Mouse (Mus musculus): ENCODE measurements at regions not wholly inside any gene's neighbourhood (a gene's known extent, or its start where the extent isn't known, plus 50 kb on each side); places are given as distances from the start of the nearest gene placed in this dataset.

DNA sequence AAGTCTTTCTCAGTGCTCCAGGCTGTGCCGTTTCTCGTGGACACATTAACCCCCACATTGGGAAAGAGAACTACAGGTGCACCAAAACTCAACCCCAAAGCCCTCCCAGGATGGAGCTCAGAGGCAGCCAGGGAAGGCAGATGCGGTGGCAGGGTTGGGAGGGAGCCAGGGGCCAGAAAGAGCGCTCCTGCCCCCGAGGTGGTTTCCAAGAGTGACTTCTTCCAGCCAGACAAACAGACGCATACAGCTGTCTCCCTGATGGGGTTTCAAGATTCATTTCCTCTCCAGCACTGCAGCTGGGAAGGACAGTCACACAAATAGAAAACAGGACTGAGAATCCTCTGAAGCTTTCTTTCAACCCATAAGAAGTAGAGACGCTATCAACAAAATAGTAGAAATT is 303.5 kb downstream of the Tns1 start:
- no peaks in the 10 kb centered on the region for H3K27me3 ChIP-seq (ENCODE audit: control insufficient read depth, insufficient read depth, low read depth, low read length)
- no peak overlapping the region for H3K4me2 ChIP-seq (ENCODE audit: low read length)
- H3K27ac ChIP-seq (ENCODE audit: low read length), result no peak overlapping the region
- no peak for ATAC-seq
- no peaks in the 10 kb centered on the region for H3K36me3 ChIP-seq (ENCODE audit: control insufficient read depth, insufficient read depth, low read length)
- 0 out of 2 replicates have a peak, but pooled peaks cover under 1% of the 10 kb centered on the region for H3K4me1 ChIP-seq (ENCODE audit: control insufficient read depth, insufficient read depth, low read length)
- WGBS, result 74% methylated on average over 7 of the region's 7 CpGs
- no peak overlapping the region for H3K9ac ChIP-seq (ENCODE audit: low read depth, low read length)
- H3K4me3 ChIP-seq (ENCODE audit: low read depth, low read length), result no peak overlapping the region
- H3K9me3 ChIP-seq (replicated peaks; ENCODE audit: control insufficient read depth, low read length, poor library complexity, severe bottlenecking), result no peaks in the 10 kb centered on the region

- Histone ChIP-seq H3K9me3 (replicated peaks; ENCODE audit: control insufficient read depth, low read length, poor library complexity, severe bottlenecking) (no peaks in the 10 kb centered on the region), H3K4me2 (ENCODE audit: low read length) (no peak overlapping the region), H3K4me3 (ENCODE audit: low read depth, low read length) (no peak overlapping the region), H3K4me1 (ENCODE audit: control insufficient read depth, insufficient read depth, low read length) (no peaks in the 10 kb centered on the region), H3K27ac (ENCODE audit: low read length) (no peak overlapping the region), H3K27me3 (ENCODE audit: control insufficient read depth, insufficient read depth, low read depth, low read length) (no peaks in the 10 kb centered on the region), H3K36me3 (ENCODE audit: control insufficient read depth, insufficient read depth, low read length) (no peaks in the 10 kb centered on the region), H3K9ac (ENCODE audit: low read depth, low read length) (no peak overlapping the region)
- ATAC-seq, result no peak
- 75% methylated on average over 3 of the region's 3 CpGs for whole genome bisulfite sequencing
Observed at GRCm38 (mm10) chr1:73807206-73807605, 317.0 kb downstream of the Tns1 start.

- no peaks in the 10 kb centered on the region for H3K27me3 ChIP-seq (ENCODE audit: control insufficient read depth, insufficient read depth, low read depth, low read length)
- no peaks in the 10 kb centered on the region for H3K9me3 ChIP-seq (replicated peaks; ENCODE audit: control insufficient read depth, low read length, poor library complexity, severe bottlenecking)
- no peak overlapping the region for H3K9ac ChIP-seq (ENCODE audit: low read depth, low read length)
- H3K36me3 ChIP-seq (ENCODE audit: control insufficient read depth, insufficient read depth, low read length), result no peaks in the 10 kb centered on the region
- no peak overlapping the region for H3K27ac ChIP-seq (ENCODE audit: low read length)
- H3K4me1 ChIP-seq (ENCODE audit: control insufficient read depth, insufficient read depth, low read length), result no peaks in the 10 kb centered on the region
- 89% methylated on average over 9 of the region's 9 CpGs for WGBS
- no peak overlapping the region for H3K4me2 ChIP-seq (ENCODE audit: low read length)
- H3K4me3 ChIP-seq (ENCODE audit: low read depth, low read length), result no peak overlapping the region
- ATAC-seq, result no peak
Observed at GRCm38 (mm10) chr1:73805156-73805555, 319.1 kb downstream of the Tns1 start.

DNA sequence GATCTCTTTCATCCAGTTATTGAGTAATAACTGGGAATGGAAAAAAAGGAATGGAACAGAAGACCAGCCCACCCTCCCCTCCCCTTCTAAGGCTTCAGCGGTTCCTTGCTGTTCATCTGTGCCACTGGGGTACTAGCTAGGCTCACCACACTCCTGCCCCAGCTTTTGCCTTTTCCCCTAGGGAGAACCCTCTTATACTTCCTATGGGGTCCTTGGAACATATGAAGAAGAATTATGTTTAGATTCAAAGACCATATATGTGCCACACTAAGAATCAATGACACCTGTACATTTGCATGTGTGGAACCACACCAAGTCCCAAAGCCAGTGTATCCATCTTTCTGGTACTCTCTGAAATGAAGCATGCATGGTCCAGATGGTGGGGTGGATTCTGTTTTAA is 324.3 kb downstream of the Tns1 start:
- Histone ChIP-seq H3K36me3 (ENCODE audit: control insufficient read depth, insufficient read depth, low read length) (no peaks in the 10 kb centered on the region), H3K4me2 (ENCODE audit: low read length) (no peak overlapping the region), H3K27me3 (ENCODE audit: control insufficient read depth, insufficient read depth, low read depth, low read length) (no peaks in the 10 kb centered on the region), H3K4me3 (ENCODE audit: low read depth, low read length) (no peak overlapping the region), H3K9me3 (replicated peaks; ENCODE audit: control insufficient read depth, low read length, poor library complexity, severe bottlenecking) (no peaks in the 10 kb centered on the region), H3K9ac (ENCODE audit: low read depth, low read length) (no peak overlapping the region), H3K4me1 (ENCODE audit: control insufficient read depth, insufficient read depth, low read length) (no peaks in the 10 kb centered on the region), H3K27ac (ENCODE audit: low read length) (no peak overlapping the region)
- 80% methylated on average over 1 of the region's 1 CpGs for WGBS
- ATAC-seq, result no peak

DNA sequence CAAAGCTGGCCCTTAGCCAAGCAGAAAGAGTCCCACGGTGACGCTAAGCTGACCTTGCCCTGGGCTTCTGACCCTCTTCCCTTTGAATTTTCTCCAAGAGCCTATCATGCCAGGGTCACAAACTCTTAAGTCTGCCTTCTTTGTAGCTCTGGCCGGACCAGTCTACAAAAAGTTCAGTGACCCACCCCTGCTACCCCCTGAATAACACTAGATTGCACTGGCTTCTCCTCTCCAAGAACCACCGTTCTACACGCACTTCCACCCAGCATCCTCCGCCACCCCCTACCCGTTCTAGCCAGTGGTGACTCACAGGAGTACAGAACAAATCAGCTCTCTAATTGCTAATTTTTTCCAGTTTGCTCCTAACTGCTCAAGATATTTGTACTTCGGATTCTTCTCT is 325.0 kb downstream of the Tns1 start:
- WGBS, result 59% methylated on average over 8 of the region's 8 CpGs
- Histone ChIP-seq H3K4me2 (ENCODE audit: low read length) (no peak overlapping the region), H3K4me3 (ENCODE audit: low read depth, low read length) (no peak overlapping the region)

DNA sequence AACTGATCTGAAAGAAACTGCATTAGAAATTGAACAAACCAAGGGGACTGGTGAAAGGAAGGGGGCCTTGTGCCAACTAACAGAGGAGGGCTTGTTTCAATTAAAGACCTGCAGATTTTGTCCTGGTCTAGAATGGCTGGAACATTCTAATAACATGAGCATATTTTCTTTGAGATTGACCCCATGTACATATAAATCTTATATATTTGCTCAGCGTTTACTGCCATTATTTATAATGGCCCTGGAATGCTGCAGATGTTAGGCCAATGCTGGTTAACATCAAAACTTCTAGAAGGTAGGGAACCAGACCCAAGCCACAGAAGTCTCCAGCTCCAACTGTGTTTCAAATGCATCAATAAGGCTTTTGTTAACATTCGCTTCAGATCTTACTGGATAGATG is 326.4 kb downstream of the Tns1 start:
- H3K4me2 ChIP-seq (ENCODE audit: low read length), result no peak overlapping the region
- H3K27ac ChIP-seq (ENCODE audit: low read length), result no peak overlapping the region
- H3K4me3 ChIP-seq (ENCODE audit: low read depth, low read length), result no peak overlapping the region
- H3K27me3 ChIP-seq (ENCODE audit: control insufficient read depth, insufficient read depth, low read depth, low read length), result no peaks in the 10 kb centered on the region
- no peak overlapping the region for H3K9ac ChIP-seq (ENCODE audit: low read depth, low read length)
- 84% methylated on average over 2 of the region's 2 CpGs for WGBS
- H3K36me3 ChIP-seq (ENCODE audit: control insufficient read depth, insufficient read depth, low read length), result no peaks in the 10 kb centered on the region
- H3K4me1 ChIP-seq (ENCODE audit: control insufficient read depth, insufficient read depth, low read length), result no peaks in the 10 kb centered on the region
- no peak for ATAC-seq
- H3K9me3 ChIP-seq (replicated peaks; ENCODE audit: control insufficient read depth, low read length, poor library complexity, severe bottlenecking), result no peaks in the 10 kb centered on the region

More for the DNA sequence above, 325.0 kb downstream of the Tns1 start:
- ATAC-seq, result no peak
- Histone ChIP-seq H3K36me3 (ENCODE audit: control insufficient read depth, insufficient read depth, low read length) (no peaks in the 10 kb centered on the region), H3K27me3 (ENCODE audit: control insufficient read depth, insufficient read depth, low read depth, low read length) (no peaks in the 10 kb centered on the region), H3K9ac (ENCODE audit: low read depth, low read length) (no peak overlapping the region), H3K9me3 (replicated peaks; ENCODE audit: control insufficient read depth, low read length, poor library complexity, severe bottlenecking) (no peaks in the 10 kb centered on the region), H3K27ac (ENCODE audit: low read length) (no peak overlapping the region), H3K4me1 (ENCODE audit: control insufficient read depth, insufficient read depth, low read length) (no peaks in the 10 kb centered on the region)

GRCm38 (mm10) chr1:73797413-73797812 is 326.8 kb downstream of the Tns1 start:
- no peak overlapping the region for H3K9ac ChIP-seq (ENCODE audit: low read depth, low read length)
- H3K4me3 ChIP-seq (ENCODE audit: low read depth, low read length), result no peak overlapping the region
- H3K27me3 ChIP-seq (ENCODE audit: control insufficient read depth, insufficient read depth, low read depth, low read length), result no peaks in the 10 kb centered on the region
- no peaks in the 10 kb centered on the region for H3K9me3 ChIP-seq (replicated peaks; ENCODE audit: control insufficient read depth, low read length, poor library complexity, severe bottlenecking)
- no peak overlapping the region for H3K27ac ChIP-seq (ENCODE audit: low read length)
- 96% methylated on average over 2 of the region's 2 CpGs for WGBS
- ATAC-seq, result no peak
- no peaks in the 10 kb centered on the region for H3K4me1 ChIP-seq (ENCODE audit: control insufficient read depth, insufficient read depth, low read length)
- H3K36me3 ChIP-seq (ENCODE audit: control insufficient read depth, insufficient read depth, low read length), result no peaks in the 10 kb centered on the region
- no peak overlapping the region for H3K4me2 ChIP-seq (ENCODE audit: low read length)

DNA sequence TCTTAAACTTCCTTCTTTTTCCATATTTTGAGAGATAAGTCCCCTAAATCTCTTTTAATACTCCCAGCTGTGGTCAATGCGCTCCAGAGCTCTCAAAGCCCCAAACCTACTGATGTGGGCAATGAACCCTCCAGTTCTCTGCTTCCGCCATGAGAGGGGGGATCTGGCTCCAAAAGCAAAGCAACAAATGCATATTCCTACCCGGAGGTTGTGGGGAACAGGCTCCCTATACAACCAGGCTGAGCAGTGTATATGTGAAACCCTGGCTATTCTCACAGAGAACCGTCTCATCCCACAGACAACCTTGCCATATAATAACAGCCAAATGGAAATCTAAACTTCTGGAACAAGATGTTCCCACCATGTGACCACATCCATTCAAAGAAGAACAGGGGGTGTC is 330.4 kb downstream of the Tns1 start:
- no peak overlapping the region for H3K4me3 ChIP-seq (ENCODE audit: low read depth, low read length)
- H3K4me2 ChIP-seq (ENCODE audit: low read length), result no peak overlapping the region
- H3K9ac ChIP-seq (ENCODE audit: low read depth, low read length), result no peak overlapping the region
- no peaks in the 10 kb centered on the region for H3K4me1 ChIP-seq (ENCODE audit: control insufficient read depth, insufficient read depth, low read length)
- no peaks in the 10 kb centered on the region for H3K27me3 ChIP-seq (ENCODE audit: control insufficient read depth, insufficient read depth, low read depth, low read length)
- no peaks in the 10 kb centered on the region for H3K36me3 ChIP-seq (ENCODE audit: control insufficient read depth, insufficient read depth, low read length)
- no peak for ATAC-seq
- WGBS, result 91% methylated on average over 4 of the region's 4 CpGs
- H3K27ac ChIP-seq (ENCODE audit: low read length), result no peak overlapping the region
- no peaks in the 10 kb centered on the region for H3K9me3 ChIP-seq (replicated peaks; ENCODE audit: control insufficient read depth, low read length, poor library complexity, severe bottlenecking)

- H3K4me2 ChIP-seq (ENCODE audit: low read length), result no peak overlapping the region
- H3K27ac ChIP-seq (ENCODE audit: low read length), result no peak overlapping the region
- no peak overlapping the region for H3K4me3 ChIP-seq (ENCODE audit: low read depth, low read length)
- no peak overlapping the region for H3K9ac ChIP-seq (ENCODE audit: low read depth, low read length)
- no peak for ATAC-seq
- WGBS, result 81% methylated on average over 3 of the region's 3 CpGs
- no peaks in the 10 kb centered on the region for H3K9me3 ChIP-seq (replicated peaks; ENCODE audit: control insufficient read depth, low read length, poor library complexity, severe bottlenecking)
- no peaks in the 10 kb centered on the region for H3K36me3 ChIP-seq (ENCODE audit: control insufficient read depth, insufficient read depth, low read length)
- H3K4me1 ChIP-seq (ENCODE audit: control insufficient read depth, insufficient read depth, low read length), result no peaks in the 10 kb centered on the region
- H3K27me3 ChIP-seq (ENCODE audit: control insufficient read depth, insufficient read depth, low read depth, low read length), result no peaks in the 10 kb centered on the region
Observed at GRCm38 (mm10) chr1:73793256-73793655, 331.0 kb downstream of the Tns1 start.

- no peak for ATAC-seq
- no peaks in the 10 kb centered on the region for H3K9me3 ChIP-seq (replicated peaks; ENCODE audit: control insufficient read depth, low read length, poor library complexity, severe bottlenecking)
- no peaks in the 10 kb centered on the region for H3K27me3 ChIP-seq (ENCODE audit: control insufficient read depth, insufficient read depth, low read depth, low read length)
- H3K9ac ChIP-seq (ENCODE audit: low read depth, low read length), result no peak overlapping the region
- H3K4me2 ChIP-seq (ENCODE audit: low read length), result no peak overlapping the region
- 95% methylated on average over 5 of the region's 5 CpGs for WGBS
- H3K4me3 ChIP-seq (ENCODE audit: low read depth, low read length), result no peak overlapping the region
- no peaks in the 10 kb centered on the region for H3K36me3 ChIP-seq (ENCODE audit: control insufficient read depth, insufficient read depth, low read length)
- H3K27ac ChIP-seq (ENCODE audit: low read length), result no peak overlapping the region
- H3K4me1 ChIP-seq (ENCODE audit: control insufficient read depth, insufficient read depth, low read length), result no peaks in the 10 kb centered on the region
Observed at GRCm38 (mm10) chr1:73792311-73792710, 331.9 kb downstream of the Tns1 start.
